Mouse (Mus musculus) kidney, adult 18-20 months (tissue): ENCODE measurements around the gene Nppc.

ENCODE experiments used
- DNase-seq: peaks from one replicate; pipeline ENCODE4 v3.0.0; 2021

Nppc gene

GRCm38 (mm10) chr1:86670279-86671038 is at the start of gene Nppc:
Gene Nppc (minus strand): TSS chr1:86670571.
- DNase-seq = peak; percentile 72

- no peak for DNase-seq
These were observed 49.0 kb upstream of the Nppc start for GRCm38 (mm10) chr1:86719391-86719790.

GRCm38 (mm10) chr1:86718190-86718589 is 47.8 kb upstream of the Nppc start:
- no peak for DNase-seq

- DNase-seq = peak; percentile 14
These were observed 42.7 kb upstream of the Nppc start for GRCm38 (mm10) chr1:86713054-86713453.

- DNase-seq = no peak
These were observed 41.7 kb upstream of the Nppc start for GRCm38 (mm10) chr1:86712045-86712444.

GRCm38 (mm10) chr1:86709546-86709945 is 39.2 kb upstream of the Nppc start:
- DNase-seq = no peak

- no peak for DNase-seq
These were observed 35.1 kb upstream of the Nppc start for GRCm38 (mm10) chr1:86705461-86705860.

GRCm38 (mm10) chr1:86703965-86704326 is 33.6 kb upstream of the Nppc start:
- no peak for DNase-seq

- DNase-seq = peak; percentile 91
These were observed 33.1 kb upstream of the Nppc start, which contains the start of gene Dis3l2 for GRCm38 (mm10) chr1:86703300-86703964. Gene Dis3l2 (plus strand): TSS chr1:86703808.

GRCm38 (mm10) chr1:86700367-86700766 is 30.0 kb upstream of the Nppc start:
- DNase-seq = no peak

GRCm38 (mm10) chr1:86699346-86700136 is 29.2 kb upstream of the Nppc start:
- DNase-seq = no peak

GRCm38 (mm10) chr1:86698721-86699120 is 28.4 kb upstream of the Nppc start:
- peak; percentile 23 for DNase-seq

- DNase-seq = no peak
These were observed 26.6 kb upstream of the Nppc start for GRCm38 (mm10) chr1:86696948-86697347.

- DNase-seq = no peak
These were observed 20.7 kb upstream of the Nppc start for GRCm38 (mm10) chr1:86691027-86691426.

GRCm38 (mm10) chr1:86687236-86687635 is 16.9 kb upstream of the Nppc start:
- no peak for DNase-seq

GRCm38 (mm10) chr1:86678667-86679066 is 8.3 kb upstream of the Nppc start:
- DNase-seq = no peak

- DNase-seq = no peak
These were observed 7.3 kb upstream of the Nppc start for GRCm38 (mm10) chr1:86677624-86678023.

GRCm38 (mm10) chr1:86675126-86675525 is 4.8 kb upstream of the Nppc start:
- no peak for DNase-seq

- DNase-seq = no peak
These were observed 4.0 kb upstream of the Nppc start for GRCm38 (mm10) chr1:86674385-86674784.

- peak; percentile 71 for DNase-seq
These were observed 658 bp downstream of the Nppc start for GRCm38 (mm10) chr1:86669552-86670273.

- no peak for DNase-seq
These were observed 5.3 kb downstream of the Nppc start for GRCm38 (mm10) chr1:86665091-86665490.

GRCm38 (mm10) chr1:86657071-86657470 is 13.3 kb downstream of the Nppc start:
- peak; percentile 27 for DNase-seq

- DNase-seq = no peak
These were observed 17.7 kb downstream of the Nppc start for GRCm38 (mm10) chr1:86652675-86653074.
